Mouse (Mus musculus) liver, postnatal 0 days (tissue): ENCODE measurements at regions not wholly inside any gene's neighbourhood (a gene's known extent, or its start where the extent isn't known, plus 50 kb on each side); places are given as distances from the start of the nearest gene placed in this dataset.

Experiments used
- CTCF ChIP-seq: sonication (generic); IDR thresholded peaks from 2 replicates; pipeline ENCODE4 v1.5.1; 2016; ENCODE audit warnings: antibody characterized with exemption, low read depth
- EP300 ChIP-seq: IDR thresholded peaks from 2 replicates; pipeline ENCODE4 v1.6.1; 2016; ENCODE audit warnings: antibody characterized with exemption, low read depth, mild to moderate bottlenecking

DNA sequence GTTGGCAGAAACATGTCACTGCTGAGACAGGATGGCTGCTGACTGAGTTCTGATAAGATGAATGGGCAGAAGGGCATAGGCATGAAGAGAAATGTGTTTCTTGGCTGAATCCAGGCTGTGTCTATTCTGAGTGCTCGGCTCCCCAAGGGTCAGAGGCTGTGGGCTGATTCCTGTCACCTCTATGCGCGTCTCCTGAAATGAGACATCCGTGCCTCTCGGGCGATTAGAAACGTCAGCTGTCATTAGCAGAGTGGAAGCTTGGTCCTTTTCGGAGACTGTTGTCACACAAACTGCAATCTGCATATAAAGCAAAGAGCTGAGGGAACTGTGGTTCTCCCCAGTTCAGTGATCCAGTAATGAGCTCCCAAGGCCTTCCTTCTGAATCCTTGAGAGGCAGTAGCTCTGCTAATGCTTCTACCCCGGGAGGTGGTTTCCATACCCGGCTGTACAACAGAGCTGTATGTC, 108.8 kb downstream of the Atp23 start:
- TF ChIP-seq CTCF, result no peak
- TF ChIP-seq EP300, result no peak
